Mouse (Mus musculus) spleen, embryonic (tissue): ENCODE measurements at regions not wholly inside any gene's neighbourhood (a gene's known extent, or its start where the extent isn't known, plus 50 kb on each side); places are given as distances from the start of the nearest gene placed in this dataset.

Experiments
- CTCF ChIA-PET: fragments of 350-600 bp; sonication (Branson Sonifier 250); formaldehyde crosslinking; loops from one replicate; lab custom pipeline; 2022; lab: Charles Lee

DNA sequence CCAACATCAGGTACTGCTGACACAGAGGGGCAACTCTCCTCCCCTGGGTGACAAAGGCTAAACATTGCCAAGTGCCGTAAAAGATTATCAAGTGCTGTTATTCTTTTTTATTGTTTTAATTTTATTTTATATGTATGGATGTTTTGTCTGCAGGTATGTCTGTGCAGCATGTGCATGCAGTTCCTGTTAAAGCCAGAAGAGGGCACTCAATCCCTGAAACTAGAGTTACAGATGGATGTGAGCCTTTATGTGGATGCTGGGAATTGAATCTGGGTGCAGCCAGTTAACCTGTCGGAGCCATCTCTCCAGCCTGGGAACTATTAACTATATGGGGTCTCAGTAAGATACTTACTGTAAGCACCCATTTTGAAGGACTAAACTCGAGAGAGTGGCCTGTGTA lies 104.4 kb upstream of the Slc22a12 start:
- CTCF ChIA-PET: no interaction called here

DNA sequence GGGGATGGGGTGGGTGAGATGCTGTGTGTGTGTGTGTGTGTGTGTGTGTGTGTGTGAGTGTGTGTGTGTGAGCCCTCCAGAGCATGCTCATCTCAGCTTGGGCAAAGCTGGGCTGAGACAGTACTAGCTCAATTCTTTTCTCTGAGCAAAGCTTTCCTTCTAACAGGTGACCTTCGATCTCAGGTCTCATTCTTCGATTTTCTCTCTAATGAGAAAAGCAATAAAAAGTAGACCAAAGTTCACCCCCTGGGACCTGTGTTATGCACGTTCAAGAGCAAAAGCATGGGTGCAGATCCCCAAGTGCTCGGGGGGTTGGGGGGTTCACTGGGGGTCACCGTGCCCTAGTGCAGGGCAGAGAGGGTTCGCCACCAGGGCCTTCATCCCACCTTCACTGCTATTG lies 103.1 kb upstream of the Slc22a12 start:
- CTCF ChIA-PET: no interaction called here

DNA sequence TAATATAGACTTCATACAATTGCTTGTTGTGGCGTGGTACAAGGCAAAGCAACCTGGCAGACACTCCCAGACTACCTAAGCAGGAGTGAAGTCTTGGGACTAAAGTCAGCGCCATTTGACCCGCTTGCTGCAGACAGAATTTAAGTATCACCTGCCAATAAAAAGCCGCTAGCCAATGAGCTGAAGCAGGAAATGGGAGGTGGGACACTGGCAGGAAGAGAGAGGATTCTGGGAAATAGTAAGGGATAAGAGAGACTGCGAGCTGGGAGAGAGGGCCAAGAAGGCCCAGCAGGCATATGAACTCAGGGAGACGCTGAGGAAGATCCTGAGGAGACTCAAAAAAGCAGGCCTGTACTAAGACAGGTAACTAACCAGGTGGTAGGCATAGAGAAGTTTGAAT lies 102.0 kb upstream of the Slc22a12 start:
- CTCF ChIA-PET: no interaction called here

DNA sequence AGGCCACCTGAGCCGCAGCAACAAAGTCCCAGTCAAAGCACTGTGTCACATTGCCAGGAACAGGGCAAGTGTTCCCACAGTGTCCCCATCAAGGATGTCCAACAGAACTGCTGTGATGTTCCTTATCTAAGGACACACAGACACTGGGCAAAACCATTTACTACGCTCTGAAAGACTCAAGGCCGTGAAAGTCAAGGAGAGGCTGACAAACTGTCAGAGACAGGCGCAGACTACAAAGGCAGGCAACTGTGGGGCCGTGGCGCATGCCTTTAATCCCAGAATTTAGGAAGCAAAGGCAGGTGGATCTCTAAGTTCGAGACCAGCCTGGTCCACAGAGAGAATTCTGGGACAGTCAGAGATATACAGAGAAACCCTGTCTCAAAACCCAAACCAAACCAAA lies 96.8 kb upstream of the Slc22a12 start:
- CTCF ChIA-PET: no interaction called here

DNA sequence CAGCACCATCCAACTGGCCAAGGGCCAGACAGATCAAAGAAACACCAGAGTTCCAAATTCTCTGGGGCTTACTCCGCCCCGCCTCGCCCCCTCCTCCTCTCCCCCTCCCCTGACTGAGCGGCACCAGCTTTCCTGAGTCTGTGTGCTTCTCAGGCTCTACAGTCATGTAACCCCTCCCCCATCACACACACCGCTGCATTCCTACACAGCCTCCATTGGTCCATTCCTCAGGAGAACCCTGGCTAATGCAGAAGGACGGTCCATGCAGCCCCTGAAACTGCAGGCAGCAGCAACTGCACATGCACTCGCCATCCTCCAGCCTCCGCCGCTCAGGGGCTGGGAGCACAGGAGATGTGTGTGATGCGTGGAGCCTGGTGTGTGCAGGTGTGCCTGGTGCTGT lies 90.6 kb upstream of the Slc22a12 start:
- CTCF ChIA-PET: no interaction called here

DNA sequence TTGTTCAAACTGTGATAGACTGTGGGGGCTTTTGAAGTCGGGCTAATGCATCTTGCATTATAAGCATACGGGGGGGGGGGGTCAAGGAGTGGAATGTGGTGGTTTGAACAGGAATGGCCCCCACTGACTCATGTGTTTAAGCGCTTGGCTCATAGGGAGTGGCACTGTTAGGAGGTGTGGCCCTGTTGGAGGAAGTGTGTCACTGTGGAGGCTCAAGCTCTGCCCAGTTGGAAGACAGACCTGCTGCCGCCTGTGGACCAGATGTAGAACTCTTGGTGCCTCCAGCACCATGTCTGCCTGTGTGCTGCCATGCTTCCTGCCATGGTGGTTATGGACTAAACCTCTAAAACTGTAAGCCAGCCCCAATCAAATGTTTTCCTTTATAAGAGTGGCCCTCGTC lies 89.0 kb upstream of the Slc22a12 start:
- CTCF ChIA-PET: interaction anchor here (0.7 kb wide), 1 partner anchor 1363 kb away, joined by 4 read pairs; no protein-coding TSS in a partner anchor

DNA sequence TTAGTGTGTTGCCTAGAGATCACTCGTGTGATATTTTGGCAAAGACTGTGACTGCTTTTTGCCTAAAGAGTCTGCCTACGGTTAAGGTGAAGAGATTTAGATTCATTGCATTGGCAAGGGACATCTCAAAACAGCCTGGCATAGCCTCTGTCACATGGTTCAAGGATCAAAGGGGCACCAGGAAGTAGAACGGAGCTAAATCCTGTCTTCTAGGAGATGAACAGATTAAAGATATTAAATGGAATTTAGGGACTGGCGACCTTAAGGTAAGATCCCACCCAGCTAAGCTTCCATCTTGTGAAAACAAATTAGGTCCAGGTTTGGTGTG lies 87.7 kb upstream of the Slc22a12 start:
- CTCF ChIA-PET: no interaction called here

DNA sequence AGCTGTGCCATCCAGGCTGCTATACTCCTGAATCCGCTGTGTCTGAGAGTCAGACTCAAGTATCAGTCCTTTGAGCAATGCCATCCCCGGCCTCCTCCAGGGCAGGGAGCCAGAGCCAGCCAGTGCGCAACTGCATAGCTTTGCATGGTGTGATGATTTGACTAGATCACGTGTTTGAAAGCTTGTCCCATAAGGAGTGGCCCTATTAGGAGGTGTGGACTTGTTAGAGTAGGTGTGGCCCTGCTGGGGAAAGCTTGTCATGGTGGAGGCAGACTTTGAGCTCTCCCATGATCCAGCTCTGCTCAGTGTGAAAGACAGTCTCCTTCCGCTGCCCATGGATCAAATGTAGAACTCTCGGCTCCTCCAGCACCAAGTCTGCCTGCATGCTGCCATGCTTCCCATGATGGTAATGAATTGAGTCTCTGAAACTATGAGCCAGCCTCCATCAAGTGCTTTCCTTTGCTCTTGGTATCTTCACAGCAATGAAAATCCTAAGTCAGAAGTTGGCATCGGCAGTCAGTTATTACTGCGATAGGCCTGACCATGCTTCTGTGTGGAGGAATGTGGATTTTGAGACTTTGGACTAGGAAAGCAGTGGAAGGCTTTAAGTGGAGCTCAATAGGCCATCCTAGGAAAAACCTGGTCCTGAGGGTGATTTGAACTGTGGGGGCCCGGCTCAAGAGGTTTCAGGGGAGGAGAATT lies 87.2 kb upstream of the Slc22a12 start:
- CTCF ChIA-PET: no interaction called here

DNA sequence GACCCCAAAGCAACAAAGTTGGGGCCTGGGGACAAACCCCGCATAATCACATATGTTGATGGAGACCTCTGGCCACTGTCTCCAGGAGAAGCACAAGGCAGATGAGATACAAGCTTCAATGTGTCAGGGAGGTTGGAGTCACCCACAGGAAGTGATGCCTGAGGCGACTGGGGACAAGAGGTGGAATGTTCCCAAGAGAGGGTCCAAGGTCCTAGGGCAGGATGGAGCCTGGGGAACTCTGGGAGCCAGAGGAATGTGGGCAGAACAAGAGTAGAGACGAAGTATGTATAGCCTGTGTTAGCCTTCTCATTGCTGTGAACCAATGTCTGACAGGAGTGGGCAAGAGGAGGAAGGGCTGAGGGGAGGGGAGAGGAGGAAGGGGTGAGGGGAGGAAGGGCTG lies 82.7 kb upstream of the Slc22a12 start:
- CTCF ChIA-PET: no interaction called here

DNA sequence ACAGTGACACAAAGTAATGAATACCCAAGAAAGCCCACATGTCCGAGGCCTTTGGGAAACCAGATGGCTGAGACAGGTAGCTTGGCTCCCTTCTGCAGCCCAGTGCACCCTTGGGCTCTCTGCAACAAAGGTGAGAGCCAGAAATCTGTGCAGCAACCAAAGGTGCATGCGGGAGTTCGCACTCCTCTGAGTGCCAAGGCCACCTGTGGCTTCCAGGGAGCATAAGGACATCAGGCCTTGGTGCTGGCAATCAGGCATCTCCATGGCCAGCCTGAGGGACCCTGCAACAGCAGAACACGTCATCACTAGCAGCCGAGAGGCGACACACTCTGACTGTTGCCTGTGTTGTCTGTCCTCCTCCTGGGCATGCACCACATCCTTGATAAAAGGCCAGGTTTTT lies 78.2 kb upstream of the Slc22a12 start:
- CTCF ChIA-PET: no interaction called here

DNA sequence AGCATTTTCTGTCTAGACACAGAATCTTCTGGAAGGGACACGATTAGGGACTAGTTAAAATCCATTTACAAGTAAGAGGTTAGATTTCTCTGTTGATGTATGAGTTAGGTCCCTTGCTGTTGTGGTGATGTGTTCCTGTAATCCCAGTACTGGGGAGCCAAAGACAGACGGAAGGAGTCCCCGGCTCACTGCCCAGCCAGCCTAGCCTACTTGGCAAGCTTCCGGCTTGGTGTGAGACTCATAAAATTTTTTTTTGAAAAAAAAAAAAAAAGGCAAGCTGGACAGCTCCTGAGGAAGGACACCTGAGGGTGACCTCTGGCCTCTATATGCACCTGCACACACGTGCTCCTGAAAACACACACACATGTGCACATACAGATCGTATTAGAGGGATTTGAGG lies 76.7 kb upstream of the Slc22a12 start:
- CTCF ChIA-PET: no interaction called here

DNA sequence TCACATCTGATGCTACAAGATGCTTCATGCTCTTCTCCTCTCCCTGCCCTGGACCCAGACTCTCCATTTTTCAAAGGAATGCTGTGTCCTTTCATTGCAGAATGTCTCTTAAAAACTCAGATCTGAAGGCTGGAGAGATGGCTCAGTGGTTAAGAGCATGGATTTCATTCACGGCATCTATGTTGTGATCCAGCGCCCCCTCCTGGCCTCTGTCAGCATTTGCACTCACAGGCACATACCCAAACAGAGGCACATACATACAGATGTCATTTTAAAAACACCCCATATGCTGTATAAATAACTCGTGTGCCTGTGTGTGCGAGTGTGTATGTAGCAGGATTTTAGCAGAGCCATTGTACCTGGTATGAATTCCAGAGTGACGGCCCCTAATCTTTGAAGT lies 73.8 kb upstream of the Slc22a12 start:
- CTCF ChIA-PET: no interaction called here

DNA sequence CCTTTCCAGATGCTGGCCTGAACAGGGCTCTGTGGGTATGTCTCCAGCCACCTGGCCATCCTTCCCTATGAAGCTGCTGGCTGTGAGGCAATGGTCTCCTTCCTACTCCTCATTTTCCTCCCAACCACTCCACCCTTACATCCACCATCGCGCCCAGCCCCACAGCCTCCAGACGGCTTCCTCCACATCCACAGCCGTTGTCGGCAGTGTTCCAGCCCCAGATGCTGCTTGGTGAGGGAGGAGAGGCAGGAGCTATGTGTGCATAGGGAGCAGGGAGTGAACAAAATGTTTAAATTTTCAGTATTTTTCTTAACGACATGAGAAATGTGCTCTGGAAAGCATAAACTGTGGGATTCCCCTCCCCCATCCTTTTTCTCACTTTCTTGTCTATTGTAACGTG lies 69.6 kb upstream of the Slc22a12 start:
- CTCF ChIA-PET: no interaction called here

DNA sequence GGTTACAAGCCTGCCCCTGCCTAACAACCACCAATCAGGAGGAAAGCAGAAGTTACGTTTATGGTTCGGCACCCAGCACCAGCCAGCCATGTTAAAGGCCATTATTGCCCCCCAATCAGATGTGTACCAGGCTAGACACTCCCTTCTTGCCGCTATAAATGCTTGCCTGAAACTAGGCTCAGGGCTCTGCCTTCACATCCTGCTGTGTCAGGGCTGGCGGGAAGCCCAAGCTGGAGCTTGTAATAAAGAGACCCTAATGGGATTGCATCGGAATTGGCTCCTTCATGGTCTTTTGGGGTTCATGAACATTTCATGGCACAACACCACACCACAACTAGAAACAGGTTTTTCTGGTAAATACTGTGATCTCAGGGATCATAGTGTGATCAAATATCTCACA lies 69.1 kb upstream of the Slc22a12 start:
- CTCF ChIA-PET: no interaction called here

DNA sequence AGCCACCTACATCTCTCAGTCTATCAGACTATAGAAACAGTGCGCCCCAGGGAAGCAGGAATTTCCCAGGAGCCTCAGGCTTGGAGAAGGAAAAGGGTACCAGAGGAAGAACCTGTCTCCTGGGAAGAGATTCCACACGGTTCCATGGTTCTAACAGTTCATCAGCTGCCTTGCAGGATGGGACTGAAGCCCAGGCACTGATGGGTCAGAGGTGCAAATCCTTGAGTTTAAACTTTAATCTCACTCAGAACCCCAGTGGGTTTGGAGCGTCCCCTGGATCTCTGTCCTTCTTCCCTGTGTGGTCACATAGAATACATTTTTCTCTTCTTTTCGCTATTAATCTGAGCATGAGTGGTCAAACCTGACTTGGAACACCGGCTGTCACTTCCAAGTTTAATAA lies 67.9 kb upstream of the Slc22a12 start:
- CTCF ChIA-PET: no interaction called here

DNA sequence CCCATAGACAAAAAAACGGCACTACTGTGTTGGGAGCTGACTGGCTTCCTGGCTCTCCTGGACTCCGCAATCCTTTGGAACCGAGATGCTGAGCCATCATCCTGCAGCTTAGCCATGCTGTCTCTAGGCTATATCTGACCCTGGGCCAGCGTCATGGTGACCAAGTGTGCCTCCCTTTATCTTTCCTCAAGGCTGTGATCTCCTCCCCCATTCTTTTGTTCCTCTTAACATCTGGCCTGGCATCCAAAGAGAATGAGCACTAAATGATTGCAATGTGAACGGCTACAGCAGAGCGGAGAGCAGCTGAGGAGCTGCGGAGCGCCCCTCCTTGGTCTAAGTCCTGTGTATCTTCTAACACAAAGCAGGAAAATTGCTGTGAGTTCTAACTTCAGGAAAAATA lies 67.2 kb upstream of the Slc22a12 start:
- CTCF ChIA-PET: no interaction called here

DNA sequence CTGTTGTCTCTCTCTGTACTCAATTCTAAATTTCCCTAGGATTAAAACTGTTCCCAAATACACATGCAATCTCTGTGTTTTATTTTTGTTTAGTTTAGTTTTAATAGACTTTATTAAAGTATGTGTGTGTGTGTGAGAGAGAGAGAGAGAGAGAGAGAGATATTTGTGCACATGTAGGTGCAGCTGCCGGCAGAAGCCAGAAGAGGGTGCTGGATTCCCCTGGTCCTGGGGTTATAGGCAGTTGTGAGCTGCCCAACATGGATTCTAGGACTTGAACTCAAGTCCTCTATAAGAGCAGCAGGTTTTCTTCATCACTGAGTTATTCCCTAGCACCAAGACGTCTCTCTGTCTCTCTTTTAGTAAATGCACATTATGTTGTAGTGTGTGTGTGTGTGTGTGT lies 64.7 kb upstream of the Slc22a12 start:
- CTCF ChIA-PET: interaction anchor here (0.9 kb wide), 1 partner anchor 116 kb away, joined by 3 read pairs; no protein-coding TSS in a partner anchor

DNA sequence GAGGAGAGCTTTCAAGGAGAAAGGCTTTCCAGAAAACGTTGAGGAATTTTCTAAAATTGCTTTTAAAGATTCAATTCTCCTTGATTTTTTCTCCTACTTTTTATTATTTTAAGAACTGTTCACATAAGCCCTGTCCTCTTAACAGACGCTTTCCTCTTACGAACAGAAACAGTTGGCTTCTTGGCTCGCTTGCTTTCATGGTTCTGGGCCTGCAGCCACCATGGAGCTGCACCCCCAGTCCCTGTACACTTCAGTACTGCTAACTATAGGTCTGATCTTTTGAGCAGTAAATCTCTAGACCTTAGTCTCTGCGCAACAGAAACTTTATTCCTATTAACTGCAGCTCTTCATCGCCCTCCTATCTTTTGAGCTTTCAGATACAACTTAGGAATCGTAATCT lies 63.8 kb upstream of the Slc22a12 start:
- CTCF ChIA-PET: interaction anchor here (0.9 kb wide), 1 partner anchor 115 kb away, joined by 3 read pairs; no protein-coding TSS in a partner anchor

DNA sequence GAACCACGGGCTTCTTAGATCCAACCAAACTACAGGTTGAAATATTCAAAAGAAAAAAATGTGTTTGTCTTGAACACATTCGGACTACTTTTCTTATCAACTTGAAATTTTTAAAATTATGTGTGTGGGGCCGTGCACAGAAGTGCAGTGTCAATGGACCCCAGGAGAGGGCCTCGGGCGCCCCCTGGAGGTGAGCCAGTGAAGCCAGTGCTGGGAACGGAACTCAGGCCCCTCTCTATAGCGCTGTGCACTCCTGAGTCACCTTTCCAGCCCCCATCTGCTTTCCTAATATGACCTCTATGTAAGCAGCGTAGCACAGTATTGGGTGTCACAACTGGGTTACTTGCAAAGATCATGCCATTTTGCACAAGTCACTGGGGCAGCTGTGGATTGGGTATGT lies 61.9 kb upstream of the Slc22a12 start:
- CTCF ChIA-PET: no interaction called here

DNA sequence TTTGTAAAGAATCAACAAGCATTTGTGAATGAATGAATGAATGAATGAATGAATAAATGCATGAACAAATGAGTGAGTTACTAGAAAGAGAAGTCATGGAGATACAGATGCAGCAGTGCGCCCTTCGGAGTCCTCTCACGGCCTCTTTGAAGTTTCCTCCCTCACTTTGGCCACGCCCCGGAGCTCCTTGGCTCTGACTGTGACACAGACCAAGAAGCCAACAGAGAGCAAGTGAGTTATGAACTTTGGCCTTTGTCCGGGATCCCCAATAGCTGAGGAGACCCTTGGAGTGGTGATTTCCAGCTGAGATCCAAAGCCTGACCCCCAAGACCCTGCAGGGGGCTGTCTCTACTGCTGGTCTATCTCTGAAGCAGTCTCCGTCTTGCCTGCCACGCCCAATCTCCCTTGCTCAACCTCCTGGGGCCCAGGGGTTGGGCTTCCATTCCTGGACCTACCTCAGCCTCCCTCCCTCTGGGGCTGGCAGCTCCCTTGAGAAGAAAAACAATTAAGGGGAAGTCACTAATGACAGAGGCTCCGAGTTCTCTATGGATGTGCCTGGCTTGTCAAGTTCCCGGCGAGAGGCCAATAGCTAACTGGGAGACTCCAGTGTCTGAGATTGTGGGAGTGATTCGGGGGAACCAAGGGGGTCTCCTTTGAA lies 58.2 kb upstream of the Slc22a12 start:
- CTCF ChIA-PET: no interaction called here

DNA sequence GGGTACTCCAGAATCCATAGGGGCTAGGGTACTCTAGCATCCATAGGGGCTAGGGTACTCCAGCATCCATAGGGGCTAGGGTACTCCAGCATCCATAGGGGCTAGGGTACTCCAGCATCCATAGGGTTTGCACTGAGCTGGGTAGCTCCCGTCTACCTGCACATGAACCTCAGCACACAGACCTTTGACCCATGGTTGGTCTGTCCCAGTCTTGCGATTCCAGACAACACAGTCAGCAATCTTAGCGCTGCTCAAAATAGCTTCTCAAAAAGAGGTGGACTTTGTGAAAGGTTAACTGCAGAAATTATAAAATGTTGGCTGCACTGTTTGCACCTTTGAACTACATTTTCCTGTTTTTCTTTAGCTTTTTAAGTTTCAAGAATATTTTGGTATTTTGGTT lies 56.4 kb upstream of the Slc22a12 start:
- CTCF ChIA-PET: no interaction called here

DNA sequence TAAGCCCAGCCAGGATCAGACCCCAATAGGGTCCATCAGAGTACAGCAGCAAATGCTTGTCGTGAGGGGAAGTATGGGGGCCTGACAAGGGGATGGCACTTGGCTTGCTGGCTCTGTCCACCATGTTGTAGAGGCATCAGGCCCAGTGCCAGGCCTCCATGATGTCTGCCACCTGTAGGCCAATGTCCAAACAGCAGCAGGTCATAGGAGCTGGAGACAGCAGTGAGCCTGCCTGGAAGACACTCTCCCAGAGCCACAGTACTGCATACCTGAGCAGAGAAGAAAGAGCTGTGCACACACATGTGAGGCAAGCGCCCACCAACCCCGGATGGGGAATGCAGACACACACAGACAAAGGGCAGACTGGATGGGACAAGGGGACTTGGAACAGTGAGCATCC lies 55.4 kb upstream of the Slc22a12 start:
- CTCF ChIA-PET: no interaction called here

DNA sequence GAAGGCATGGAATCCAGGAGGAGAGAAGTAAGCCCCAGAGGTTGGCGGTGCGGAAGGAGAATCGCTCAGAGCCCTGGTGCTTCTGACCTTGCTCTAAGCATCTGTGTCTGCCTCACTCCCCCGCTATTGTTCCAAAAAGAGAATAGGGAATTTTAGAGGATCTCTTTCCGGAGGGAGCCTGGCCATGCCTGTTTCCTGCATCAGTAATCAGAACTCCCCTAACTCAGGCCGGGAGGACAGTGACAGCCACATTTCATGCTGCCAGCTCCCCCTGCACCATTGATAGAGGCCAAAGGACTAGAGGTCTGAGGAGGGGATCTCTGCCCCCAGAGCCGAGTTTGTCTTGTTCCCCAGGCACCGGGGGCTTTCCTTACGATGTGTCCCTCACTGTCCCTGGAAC lies 53.0 kb upstream of the Slc22a12 start:
- CTCF ChIA-PET: no interaction called here
